Mouse (Mus musculus): ENCODE measurements at regions not wholly inside any gene's neighbourhood (a gene's known extent, or its start where the extent isn't known, plus 50 kb on each side); places are given as distances from the start of the nearest gene placed in this dataset.

- TF ChIP-seq CTCF (IDR thresholded peaks at IDR 0.05; ENCODE audit: insufficient read depth, low read length) (no peak), POLR2A (IDR thresholded peaks at IDR 0.05; ENCODE audit: borderline replicate concordance, extremely low read depth, low read depth, low read length) (no peak)
Observed at GRCm38 (mm10) chr8:115942731-115943509, 235.3 kb upstream of the Maf start.
